Mouse (Mus musculus): ENCODE data around the gene Gm9903. TPM values are rescaled to one million over a fixed set of nuclear protein-coding genes. Genes with fewer than 3 reads are reported as not detected.

Gm9903 gene
- polyA plus RNA-seq (2012; fragmentation: generic; extraction: Trizol) = 0.18 TPM
- long read RNA-seq, experiment 1 = 0 reads
- long read RNA-seq, experiment 2, partial matches to known transcripts = 0 of 2 reads
- long read RNA-seq, experiment 2, other reads (novel, unspliced or antisense) = 0 of 2 reads

DNA sequence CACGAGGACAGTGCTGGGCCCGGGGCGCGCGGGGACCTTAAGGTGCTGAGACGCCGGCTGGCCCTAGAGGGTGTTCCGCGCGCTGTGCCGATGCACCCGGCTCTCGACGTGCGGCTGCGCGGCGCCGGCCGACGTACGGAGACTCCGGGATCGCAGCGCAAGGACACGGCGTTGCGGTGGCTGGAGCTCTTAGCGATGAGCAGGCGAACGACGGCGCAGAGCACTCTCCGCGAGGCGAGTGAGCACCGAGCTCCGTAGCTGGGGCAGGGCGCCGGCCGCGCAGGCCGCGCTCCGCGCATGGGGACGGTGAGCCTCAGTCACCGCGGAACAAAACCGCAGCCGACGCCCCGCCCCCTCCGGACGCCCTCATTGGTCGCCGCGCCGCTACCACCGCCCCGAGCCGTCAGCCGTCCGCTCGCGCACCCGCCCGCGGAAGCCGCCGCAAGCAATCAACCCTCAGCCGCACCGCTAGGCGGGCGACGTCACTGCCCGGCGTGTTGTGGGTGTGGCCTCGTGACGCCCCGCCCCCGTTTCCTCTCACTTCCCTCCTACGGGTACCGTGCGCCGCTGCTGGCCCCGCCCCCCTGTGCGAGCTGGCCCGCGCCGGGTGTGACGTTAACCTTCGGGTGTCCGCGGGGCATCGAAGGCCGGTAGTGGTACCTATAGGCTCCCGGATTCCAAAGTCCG is at the start of gene Gm9903, which contains the start of gene Fam53a:
Gene Gm9903, plus strand, starts transcription at position 625 of the 687 bp plus-strand sequence.
Gene Fam53a, minus strand, starts transcription at position 335 of the 687 bp plus-strand sequence.
- TF ChIP-seq MAX (IDR thresholded peaks at IDR 0.05) = no peak
- no peak for TF ChIP-seq MYOG (IDR thresholded peaks at IDR 0.05; ENCODE audit: control insufficient read depth, extremely low read depth, insufficient read length)

DNA sequence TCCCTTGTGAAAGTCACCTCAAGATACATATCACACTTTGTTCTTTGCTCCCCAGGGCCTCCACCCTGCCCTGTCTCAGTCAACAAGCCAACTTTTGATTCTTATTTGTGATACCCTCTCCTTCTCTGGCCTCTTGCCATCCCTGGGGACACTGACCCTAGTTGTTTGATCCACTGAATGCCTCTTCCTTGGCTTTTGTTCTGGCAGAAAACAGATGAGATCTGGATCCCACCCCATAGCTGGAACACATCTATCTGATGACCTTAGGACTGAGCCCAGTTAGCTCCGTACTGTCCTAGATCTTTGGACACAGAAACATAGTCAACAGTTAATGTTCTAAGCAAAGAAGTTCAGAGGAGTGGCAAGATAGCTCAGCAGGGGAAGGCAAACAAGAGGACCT is 49.4 kb upstream of the Gm9903 start:
- TF ChIP-seq CTCF (IDR thresholded peaks at IDR 0.05; ENCODE audit: control insufficient read depth, insufficient read depth, insufficient read length) = no peak
- TF ChIP-seq MYOD1 (IDR thresholded peaks at IDR 0.05; ENCODE audit: control insufficient read depth, insufficient read length, low read depth) = no peak
- no peak for TF ChIP-seq MYOG (IDR thresholded peaks at IDR 0.05; ENCODE audit: control insufficient read depth, extremely low read depth, insufficient read length)
- no peak for TF ChIP-seq MAX (IDR thresholded peaks at IDR 0.05)
- no peak for TF ChIP-seq USF1 (IDR thresholded peaks at IDR 0.05; ENCODE audit: low read depth)
- TF ChIP-seq FOSL1 (IDR thresholded peaks at IDR 0.05; ENCODE audit: insufficient read depth, low read length, poor library complexity, severe bottlenecking) = no peak
- TF ChIP-seq CEBPB (IDR thresholded peaks at IDR 0.05; ENCODE audit: low read depth) = no peak
- no peaks in the 10 kb centered on the region for H3K79me3 ChIP-seq (ENCODE audit: low read depth)

More for the DNA sequence above, at the start of gene Gm9903, which contains the start of gene Fam53a:
- no peaks in the 10 kb centered on the region for H3K36me3 ChIP-seq (ENCODE audit: control insufficient read depth, insufficient read depth)
- H3K79me2 ChIP-seq (ENCODE audit: control insufficient read depth, insufficient read depth) = peaks cover 45% of the 10 kb centered on the region
- H3K79me3 ChIP-seq (ENCODE audit: low read depth) = peaks cover 32% of the 10 kb centered on the region
- no peaks in the 10 kb centered on the region for H3K27me3 ChIP-seq (ENCODE audit: control insufficient read depth, insufficient read depth, insufficient read length)
- peak within 1 kb of the TSS; percentile 71 for H3K4me3 ChIP-seq (ENCODE audit: insufficient read depth, poor library complexity, severe bottlenecking)
- H3ac ChIP-seq (ENCODE audit: control insufficient read depth, insufficient read length, low read depth) = peak within 1 kb of the TSS; percentile 98

DNA sequence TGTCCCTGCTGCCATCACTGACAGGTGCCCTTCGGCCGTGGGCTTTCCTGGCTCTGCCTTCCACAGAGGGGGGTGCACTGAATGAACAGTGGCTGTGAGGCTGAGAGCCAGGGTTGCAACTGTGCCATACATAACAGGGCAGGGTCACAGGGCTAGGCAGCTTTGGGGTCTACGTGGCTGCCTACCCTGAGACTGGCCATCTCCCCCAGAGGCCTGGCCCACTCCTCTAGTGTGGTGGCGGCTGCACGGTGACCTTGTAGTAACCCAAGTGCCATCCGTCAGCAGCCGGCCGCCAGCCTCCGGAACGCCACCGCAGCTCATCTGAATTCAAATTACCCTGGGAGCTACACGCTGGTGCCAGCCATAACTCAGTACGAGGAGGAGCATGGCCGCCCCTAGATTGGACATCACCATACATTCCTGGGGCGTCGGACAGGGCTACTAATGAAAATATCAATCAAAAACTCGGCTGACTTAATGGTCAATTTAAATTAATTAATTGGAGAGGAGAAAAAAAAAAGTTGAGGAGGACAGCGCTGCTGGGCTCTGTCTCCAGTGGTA is 42.1 kb upstream of the Gm9903 start:
- no peaks in the 10 kb centered on the region for H3K79me3 ChIP-seq (ENCODE audit: low read depth)
- no peak overlapping the region for H3K4me3 ChIP-seq (ENCODE audit: insufficient read depth, poor library complexity, severe bottlenecking)
- no peak for TF ChIP-seq FOSL1 (IDR thresholded peaks at IDR 0.05; ENCODE audit: insufficient read depth, low read length, poor library complexity, severe bottlenecking)
- TF ChIP-seq MAX (IDR thresholded peaks at IDR 0.05) = no peak
- H3K36me3 ChIP-seq (ENCODE audit: control insufficient read depth, insufficient read depth) = no peaks in the 10 kb centered on the region
- H3K27me3 ChIP-seq (ENCODE audit: control insufficient read depth, insufficient read depth, insufficient read length) = peaks cover 37% of the 10 kb centered on the region
- H3K79me2 ChIP-seq (ENCODE audit: control insufficient read depth, insufficient read depth) = no peaks in the 10 kb centered on the region
- no peak overlapping the region for H3ac ChIP-seq (ENCODE audit: control insufficient read depth, insufficient read length, low read depth)

More for the DNA sequence above, 49.4 kb upstream of the Gm9903 start:
- Histone ChIP-seq H3ac (ENCODE audit: control insufficient read depth, insufficient read length, low read depth) (no peak overlapping the region), H3K79me2 (ENCODE audit: control insufficient read depth, insufficient read depth) (no peaks in the 10 kb centered on the region), H3K27me3 (ENCODE audit: control insufficient read depth, insufficient read depth, insufficient read length) (peaks cover 29% of the 10 kb centered on the region), H3K36me3 (ENCODE audit: control insufficient read depth, insufficient read depth) (no peaks in the 10 kb centered on the region), H3K4me3 (ENCODE audit: insufficient read depth, poor library complexity, severe bottlenecking) (no peak overlapping the region)

DNA sequence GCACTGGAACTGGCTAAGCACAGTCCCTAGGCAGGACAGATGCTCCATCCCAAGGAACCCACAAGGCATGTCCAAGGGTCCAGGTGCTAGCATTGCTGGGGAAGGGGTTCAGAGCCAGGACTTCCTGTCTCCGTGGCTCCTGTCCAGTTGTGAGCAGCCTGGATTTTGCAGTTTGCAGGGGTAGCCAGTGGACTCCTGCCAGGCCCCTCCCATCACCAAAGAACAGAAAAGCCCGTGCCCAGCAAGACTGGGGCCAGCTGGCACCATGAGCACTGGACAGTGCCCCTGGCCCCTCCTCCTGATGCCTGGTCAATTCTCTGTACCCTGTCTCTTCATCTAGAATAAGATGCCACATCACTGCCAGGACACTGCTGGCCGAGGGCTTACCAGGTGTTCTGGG is 41.7 kb upstream of the Gm9903 start:
- TF ChIP-seq CEBPB (IDR thresholded peaks at IDR 0.05; ENCODE audit: low read depth) = no peak
- no peak for TF ChIP-seq MYOD1 (IDR thresholded peaks at IDR 0.05; ENCODE audit: control insufficient read depth, insufficient read length, low read depth)
- no peak for TF ChIP-seq MYOG (IDR thresholded peaks at IDR 0.05; ENCODE audit: control insufficient read depth, extremely low read depth, insufficient read length)
- no peak for TF ChIP-seq USF1 (IDR thresholded peaks at IDR 0.05; ENCODE audit: low read depth)
- no peak for TF ChIP-seq MAX (IDR thresholded peaks at IDR 0.05)
- no peak for TF ChIP-seq CTCF (IDR thresholded peaks at IDR 0.05; ENCODE audit: control insufficient read depth, insufficient read depth, insufficient read length)
- TF ChIP-seq FOSL1 (IDR thresholded peaks at IDR 0.05; ENCODE audit: insufficient read depth, low read length, poor library complexity, severe bottlenecking) = no peak
- H3K36me3 ChIP-seq (ENCODE audit: control insufficient read depth, insufficient read depth) = no peaks in the 10 kb centered on the region
- H3K4me3 ChIP-seq (ENCODE audit: insufficient read depth, poor library complexity, severe bottlenecking) = no peak overlapping the region
- H3K79me3 ChIP-seq (ENCODE audit: low read depth) = no peaks in the 10 kb centered on the region
- H3ac ChIP-seq (ENCODE audit: control insufficient read depth, insufficient read length, low read depth) = no peak overlapping the region
- peaks cover 37% of the 10 kb centered on the region for H3K27me3 ChIP-seq (ENCODE audit: control insufficient read depth, insufficient read depth, insufficient read length)
- H3K79me2 ChIP-seq (ENCODE audit: control insufficient read depth, insufficient read depth) = no peaks in the 10 kb centered on the region

DNA sequence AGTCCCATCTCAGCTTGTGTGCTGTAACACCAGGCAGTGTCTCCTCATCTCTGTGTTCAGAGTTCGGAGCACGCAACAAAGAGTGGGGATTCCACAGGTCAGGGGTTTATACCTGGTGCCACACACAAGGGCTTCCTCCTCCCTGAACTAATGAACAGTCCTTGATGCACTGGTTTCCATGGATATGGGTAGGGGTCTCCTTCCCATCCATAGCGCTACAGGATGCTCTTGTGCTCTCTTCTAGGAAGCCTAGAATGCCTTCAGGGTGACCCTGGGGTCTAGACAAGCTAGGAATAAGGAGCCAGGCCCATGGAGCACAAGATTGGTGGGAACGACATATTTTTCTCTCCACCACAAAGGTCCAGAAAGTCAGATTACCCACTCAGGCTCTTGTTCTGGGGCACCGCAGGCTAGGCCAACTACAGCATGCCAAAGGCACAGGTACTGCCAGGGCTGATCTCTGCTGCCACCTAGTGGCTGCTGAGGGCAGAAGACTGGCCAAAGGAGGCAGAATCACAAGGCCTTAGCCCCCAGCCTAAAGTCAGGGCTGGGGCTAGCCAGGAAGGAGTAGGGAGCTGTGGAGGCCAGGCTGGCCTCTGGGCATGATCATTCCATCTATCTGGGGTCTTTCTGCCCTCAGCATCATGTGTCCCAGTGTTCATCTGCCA is 40.4 kb upstream of the Gm9903 start:
- H3K79me2 ChIP-seq (ENCODE audit: control insufficient read depth, insufficient read depth) = no peaks in the 10 kb centered on the region
- H3K79me3 ChIP-seq (ENCODE audit: low read depth) = no peaks in the 10 kb centered on the region
- H3ac ChIP-seq (ENCODE audit: control insufficient read depth, insufficient read length, low read depth) = no peak overlapping the region
- no peaks in the 10 kb centered on the region for H3K36me3 ChIP-seq (ENCODE audit: control insufficient read depth, insufficient read depth)
- peaks cover 31% of the 10 kb centered on the region for H3K27me3 ChIP-seq (ENCODE audit: control insufficient read depth, insufficient read depth, insufficient read length)
- H3K4me3 ChIP-seq (ENCODE audit: insufficient read depth, poor library complexity, severe bottlenecking) = no peak overlapping the region
- TF ChIP-seq USF1 (IDR thresholded peaks at IDR 0.05; ENCODE audit: low read depth) (no peak), CTCF (IDR thresholded peaks at IDR 0.05; ENCODE audit: control insufficient read depth, insufficient read depth, insufficient read length) (peak; percentile 91)

GRCm38 (mm10) chr5:33593620-33594019 is 36.1 kb upstream of the Gm9903 start:
- Histone ChIP-seq H3K27me3 (ENCODE audit: control insufficient read depth, insufficient read depth, insufficient read length) (peaks cover 5% of the 10 kb centered on the region), H3K79me3 (ENCODE audit: low read depth) (no peaks in the 10 kb centered on the region), H3K36me3 (ENCODE audit: control insufficient read depth, insufficient read depth) (no peaks in the 10 kb centered on the region), H3K79me2 (ENCODE audit: control insufficient read depth, insufficient read depth) (no peaks in the 10 kb centered on the region), H3ac (ENCODE audit: control insufficient read depth, insufficient read length, low read depth) (no peak overlapping the region), H3K4me3 (ENCODE audit: insufficient read depth, poor library complexity, severe bottlenecking) (no peak overlapping the region)
- no peak for TF ChIP-seq MYOG (IDR thresholded peaks at IDR 0.05; ENCODE audit: control insufficient read depth, extremely low read depth, insufficient read length)
- no peak for TF ChIP-seq FOSL1 (IDR thresholded peaks at IDR 0.05; ENCODE audit: insufficient read depth, low read length, poor library complexity, severe bottlenecking)
- TF ChIP-seq CTCF (IDR thresholded peaks at IDR 0.05; ENCODE audit: control insufficient read depth, insufficient read depth, insufficient read length) = no peak

All from C2C12 (cell line).